Mouse (Mus musculus) neural tube, embryonic 13.5 days (tissue): ENCODE data around the gene Frmd6. TPM values are rescaled to one million over a fixed set of nuclear protein-coding genes. Genes with fewer than 3 reads are reported as not detected.

ENCODE experiments used
- ATAC-seq: fragments of 200-750 bp; cut with Nextera tagmentation; 2 replicates; pipeline ENCODE4 v1.8.0; 2017; ENCODE audit warnings: low read depth, mild to moderate bottlenecking, moderate TSS enrichment, moderate library complexity
- H3K27ac ChIP-seq: fragments of 300-500 bp; sonication (generic); replicated peaks from 2 replicates; pipeline ENCODE4 v1.5.1; 2015; ENCODE audit warnings: moderate library complexity, mild to moderate bottlenecking, inconsistent platforms
- H3K27me3 ChIP-seq: fragments of 300-500 bp; sonication (generic); 2 replicates; pipeline ENCODE4 v1.6.1; 2015; ENCODE audit warnings: mild to moderate bottlenecking, inconsistent platforms
- H3K36me3 ChIP-seq: fragments of 300-500 bp; sonication (generic); 2 replicates; pipeline ENCODE4 v1.6.1; 2015; ENCODE audit warnings: mild to moderate bottlenecking, inconsistent platforms
- H3K4me1 ChIP-seq: fragments of 300-500 bp; sonication (generic); replicated peaks from 2 replicates; pipeline ENCODE4 v1.6.1; 2015; ENCODE audit warnings: inconsistent platforms
- H3K4me2 ChIP-seq: fragments of 300-500 bp; sonication (generic); 2 replicates; pipeline ENCODE4 v1.6.1; 2015; ENCODE audit warnings: inconsistent platforms, mild to moderate bottlenecking, moderate library complexity
- H3K4me3 ChIP-seq: fragments of 300-500 bp; sonication (generic); 2 replicates; pipeline ENCODE4 v1.5.1; 2015; ENCODE audit warnings: mild to moderate bottlenecking, inconsistent platforms
- H3K9ac ChIP-seq: fragments of 300-500 bp; sonication (generic); 2 replicates; pipeline ENCODE4 v1.6.1; 2015; ENCODE audit warnings: moderate library complexity, mild to moderate bottlenecking, inconsistent platforms
- H3K9me3 ChIP-seq: fragments of 300-500 bp; sonication (generic); 2 replicates; pipeline ENCODE4 v1.6.1; 2016; ENCODE audit warnings: inconsistent platforms
- WGBS: fragments of 180-500 bp; shearing (Covaris S2); methylation state at CpG from one replicate; pipeline ENCODE4 v1.1.7; 2015; 5-methylcytosine and 5-hydroxymethylcytosine counted together
- polyA plus RNA-seq: library from polyadenylated mRNA; unstranded; fragments of >200 nt; fragmentation: Nextera tagmentation; extraction: Ambion mirVana; gene quantifications from 2 replicates; pipeline ENCODE4 v1.2.1, GENCODE M21; 2015

The Frmd6 gene
- polyA plus RNA-seq, 1 experiment from 2014 or later, result 12.7 TPM

GRCm38 (mm10) chr12:70834043-70834442 is 8.7 kb downstream of the Frmd6 start:
- ATAC-seq, result no peak
- Histone ChIP-seq H3K4me3 (no peak overlapping the region), H3K9me3 (no peaks in the 10 kb centered on the region), H3K4me2 (no peak overlapping the region), H3K4me1 (peaks cover 34% of the 10 kb centered on the region), H3K27me3 (no peaks in the 10 kb centered on the region), H3K36me3 (no peaks in the 10 kb centered on the region), H3K9ac (no peak overlapping the region), H3K27ac (no peak overlapping the region)
- WGBS, result 81% methylated on average over 4 of the region's 4 CpGs

GRCm38 (mm10) chr12:70835004-70835403 is 9.7 kb downstream of the Frmd6 start:
- H3K9ac ChIP-seq, result no peak overlapping the region
- H3K27me3 ChIP-seq, result no peaks in the 10 kb centered on the region
- 78% methylated on average over 5 of the region's 5 CpGs for WGBS
- H3K9me3 ChIP-seq, result no peaks in the 10 kb centered on the region
- H3K4me2 ChIP-seq, result no peak overlapping the region
- no peak for ATAC-seq
- H3K4me3 ChIP-seq, result no peak overlapping the region
- no peak overlapping the region for H3K27ac ChIP-seq
- H3K36me3 ChIP-seq, result no peaks in the 10 kb centered on the region
- H3K4me1 ChIP-seq, result peaks cover 26% of the 10 kb centered on the region

- no peak overlapping the region for H3K9ac ChIP-seq
- 0 out of 2 replicates have a peak overlapping the region, but pooled peaks have one; percentile 3 for H3K27ac ChIP-seq
- H3K4me3 ChIP-seq, result no peak overlapping the region
- no peaks in the 10 kb centered on the region; the same call in 1 of the 2 replicates for H3K9me3 ChIP-seq
- H3K27me3 ChIP-seq, result no peaks in the 10 kb centered on the region
- H3K4me2 ChIP-seq, result no peak overlapping the region
- ATAC-seq, result no peak
- 0 out of 2 replicates have a peak, but pooled peaks cover 13% of the 10 kb centered on the region for H3K4me1 ChIP-seq
- H3K36me3 ChIP-seq, result no peaks in the 10 kb centered on the region
- 76% methylated on average over 12 of the region's 12 CpGs for WGBS
Measured at GRCm38 (mm10) chr12:70837792-70838321, 12.5 kb downstream of the Frmd6 start.

GRCm38 (mm10) chr12:70845371-70845770 is 20.1 kb downstream of the Frmd6 start:
- H3K4me3 ChIP-seq, result no peak overlapping the region
- no peaks in the 10 kb centered on the region for H3K27me3 ChIP-seq
- ATAC-seq, result no peak
- H3K36me3 ChIP-seq, result no peaks in the 10 kb centered on the region
- no peaks in the 10 kb centered on the region; the same call in 1 of the 2 replicates for H3K9me3 ChIP-seq
- WGBS, result 88% methylated on average over 2 of the region's 2 CpGs
- peaks cover 11% of the 10 kb centered on the region; the same call in 1 of the 2 replicates for H3K4me1 ChIP-seq
- no peak overlapping the region for H3K4me2 ChIP-seq
- no peak overlapping the region for H3K9ac ChIP-seq
- no peak overlapping the region for H3K27ac ChIP-seq

GRCm38 (mm10) chr12:70849024-70849423 is 23.7 kb downstream of the Frmd6 start:
- Histone ChIP-seq H3K9me3 (no peaks in the 10 kb centered on the region), H3K4me3 (no peak overlapping the region), H3K4me1 (peaks cover 21% of the 10 kb centered on the region), H3K4me2 (no peak overlapping the region), H3K27me3 (no peaks in the 10 kb centered on the region), H3K36me3 (no peaks in the 10 kb centered on the region), H3K27ac (no peak overlapping the region), H3K9ac (no peak overlapping the region)
- 89% methylated on average over 9 of the region's 9 CpGs for WGBS
- ATAC-seq, result no peak

GRCm38 (mm10) chr12:70849517-70850291 is 24.4 kb downstream of the Frmd6 start:
- WGBS, result 62% methylated on average over 11 of the region's 11 CpGs
- ATAC-seq, result no peak
- H3K4me3 ChIP-seq, result no peak overlapping the region
- H3K9ac ChIP-seq, result no peak overlapping the region
- peaks cover 26% of the 10 kb centered on the region for H3K4me1 ChIP-seq
- H3K4me2 ChIP-seq, result no peak overlapping the region
- no peak overlapping the region for H3K27ac ChIP-seq
- no peaks in the 10 kb centered on the region for H3K27me3 ChIP-seq
- H3K36me3 ChIP-seq, result no peaks in the 10 kb centered on the region
- H3K9me3 ChIP-seq, result no peaks in the 10 kb centered on the region

- Histone ChIP-seq H3K4me2 (no peak overlapping the region), H3K4me3 (no peak overlapping the region), H3K9ac (no peak overlapping the region), H3K27ac (0 out of 2 replicates have a peak overlapping the region, but pooled peaks have one; percentile 20), H3K27me3 (no peaks in the 10 kb centered on the region), H3K4me1 (peaks cover 26% of the 10 kb centered on the region), H3K9me3 (no peaks in the 10 kb centered on the region), H3K36me3 (no peaks in the 10 kb centered on the region)
- WGBS, result 41% methylated on average over 7 of the region's 7 CpGs
- no peak for ATAC-seq
Measured at GRCm38 (mm10) chr12:70851342-70851960, 26.1 kb downstream of the Frmd6 start.

- Histone ChIP-seq H3K27ac (no peak overlapping the region), H3K9me3 (no peaks in the 10 kb centered on the region), H3K9ac (no peak overlapping the region; the same call in 1 of the 2 replicates), H3K4me3 (no peak overlapping the region), H3K4me2 (no peak overlapping the region), H3K36me3 (no peaks in the 10 kb centered on the region), H3K4me1 (peaks cover 26% of the 10 kb centered on the region), H3K27me3 (no peaks in the 10 kb centered on the region)
- WGBS, result 37% methylated on average over 6 of the region's 6 CpGs
- no peak for ATAC-seq
Measured at GRCm38 (mm10) chr12:70853026-70853425, 27.7 kb downstream of the Frmd6 start.

- no peaks in the 10 kb centered on the region for H3K9me3 ChIP-seq
- H3K4me3 ChIP-seq, result no peak overlapping the region
- no peak overlapping the region for H3K27ac ChIP-seq
- H3K36me3 ChIP-seq, result no peaks in the 10 kb centered on the region
- 79% methylated on average over 6 of the region's 6 CpGs for WGBS
- H3K4me2 ChIP-seq, result no peak overlapping the region
- ATAC-seq, result no peak
- no peaks in the 10 kb centered on the region for H3K27me3 ChIP-seq
- peaks cover 14% of the 10 kb centered on the region for H3K4me1 ChIP-seq
- H3K9ac ChIP-seq, result no peak overlapping the region
Measured at GRCm38 (mm10) chr12:70855678-70856077, 30.4 kb downstream of the Frmd6 start.

- WGBS, result 95% methylated on average over 4 of the region's 4 CpGs
- Histone ChIP-seq H3K9ac (no peak overlapping the region), H3K27me3 (no peaks in the 10 kb centered on the region), H3K4me3 (no peak overlapping the region), H3K4me2 (no peak overlapping the region), H3K36me3 (no peaks in the 10 kb centered on the region), H3K4me1 (peaks cover 10% of the 10 kb centered on the region), H3K9me3 (no peaks in the 10 kb centered on the region), H3K27ac (no peak overlapping the region)
- ATAC-seq, result no peak
Measured at GRCm38 (mm10) chr12:70856776-70857175, 31.5 kb downstream of the Frmd6 start.

- Histone ChIP-seq H3K9me3 (no peaks in the 10 kb centered on the region), H3K36me3 (no peaks in the 10 kb centered on the region), H3K4me3 (no peak overlapping the region), H3K4me1 (peaks cover 32% of the 10 kb centered on the region), H3K27me3 (no peaks in the 10 kb centered on the region), H3K9ac (no peak overlapping the region), H3K27ac (no peak overlapping the region), H3K4me2 (no peak overlapping the region)
- 51% methylated on average over 7 of the region's 7 CpGs for WGBS
- no peak for ATAC-seq
Measured at GRCm38 (mm10) chr12:70863281-70863680, 38.0 kb downstream of the Frmd6 start.

- no peak overlapping the region for H3K9ac ChIP-seq
- 63% methylated on average over 3 of the region's 3 CpGs for WGBS
- no peaks in the 10 kb centered on the region for H3K9me3 ChIP-seq
- H3K4me3 ChIP-seq, result no peak overlapping the region
- H3K36me3 ChIP-seq, result no peaks in the 10 kb centered on the region
- H3K27me3 ChIP-seq, result no peaks in the 10 kb centered on the region
- no peak overlapping the region for H3K27ac ChIP-seq
- no peak for ATAC-seq
- no peak overlapping the region for H3K4me2 ChIP-seq
- H3K4me1 ChIP-seq, result peaks cover 40% of the 10 kb centered on the region
Measured at GRCm38 (mm10) chr12:70867780-70868179, 42.5 kb downstream of the Frmd6 start.
